Mouse (Mus musculus) embryo, embryonic 10.5 days (tissue): ENCODE measurements around the gene Gm572.
A peak's percentile ranks its signal among the peaks of the same experiment; 100 is the strongest.

Experiments
- DNase-seq: peaks from one replicate; pipeline ENCODE4 v3.0.0-alpha.2; 2015; ENCODE audit warnings: low spot score

The Gm572 gene

GRCm38 (mm10) chr4:148667006-148667755 lies 24.1 kb downstream of the Gm572 start:
- no peak for DNase-seq

DNA sequence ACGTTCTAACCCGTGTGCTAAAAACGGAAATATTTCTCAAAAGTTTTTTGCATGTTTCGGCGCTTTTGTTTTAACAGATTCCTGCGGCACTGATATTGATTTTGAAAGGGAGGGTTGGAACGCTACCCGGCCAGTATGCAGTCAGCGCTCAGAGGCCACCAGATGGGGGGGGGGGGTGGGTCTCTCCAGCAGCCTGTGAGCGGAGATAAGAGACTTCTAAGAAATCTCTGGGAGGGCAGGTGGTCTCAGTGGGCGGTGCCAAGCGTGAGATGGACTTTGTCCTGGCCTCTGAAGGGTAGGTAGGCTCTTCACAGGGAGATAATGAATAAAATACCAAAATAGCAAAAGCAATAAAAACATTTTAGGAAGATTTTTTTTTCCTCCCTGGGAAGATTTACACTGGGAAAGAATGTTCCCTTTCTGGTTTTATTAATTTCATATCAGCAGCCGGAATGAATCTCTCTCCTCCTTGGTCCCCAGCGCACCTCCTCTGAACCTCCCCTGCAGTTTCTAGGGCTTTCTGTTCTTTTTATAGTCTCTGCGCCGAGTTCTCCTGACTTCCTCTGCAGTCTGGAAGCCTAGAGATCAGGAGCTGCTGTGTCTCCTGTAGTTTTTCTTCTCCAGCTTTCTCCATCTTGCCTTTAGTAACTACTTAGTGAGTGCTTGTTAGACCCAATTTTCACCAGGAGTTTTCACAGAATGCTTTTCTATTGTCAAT lies 28.3 kb downstream of the Gm572 start:
- no peak for DNase-seq

GRCm38 (mm10) chr4:148675043-148675442 lies 31.9 kb downstream of the Gm572 start:
- no peak for DNase-seq

- DNase-seq = peak; percentile 81
Observed at GRCm38 (mm10) chr4:148676188-148676960, 33.3 kb downstream of the Gm572 start.

DNA sequence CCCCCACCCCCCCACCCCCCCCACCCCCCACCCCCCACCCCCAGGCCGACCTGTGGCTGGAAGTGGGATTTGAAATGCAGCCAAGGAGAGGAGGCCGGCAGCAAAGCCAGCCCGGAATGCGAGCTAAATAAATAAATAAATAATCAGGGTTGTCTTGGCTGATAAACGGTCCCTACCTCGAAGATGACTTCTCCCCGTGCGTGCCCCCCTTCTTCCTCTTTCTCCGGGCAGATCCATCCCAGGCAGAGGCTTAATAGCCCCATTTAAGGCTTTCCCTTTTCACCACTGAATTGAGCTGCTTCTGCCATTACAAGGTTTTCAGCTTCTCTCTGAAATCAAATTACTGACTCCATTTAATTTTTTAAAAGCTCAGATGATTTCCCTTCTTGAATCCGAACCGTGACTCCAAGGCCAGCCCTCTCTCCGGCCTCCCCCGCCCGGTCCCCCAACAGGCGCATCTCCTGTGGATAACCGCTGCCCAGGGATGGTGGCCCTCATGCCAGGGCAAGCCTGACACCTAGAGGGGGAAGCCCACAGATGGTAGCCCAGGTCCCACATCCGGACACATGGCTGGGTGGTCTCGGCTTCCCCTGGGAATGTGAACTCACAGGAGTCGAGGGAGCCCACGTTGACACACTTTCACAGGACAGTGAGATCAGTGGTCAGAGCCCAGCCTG lies 34.0 kb downstream of the Gm572 start:
- peak; percentile 44 for DNase-seq

DNA sequence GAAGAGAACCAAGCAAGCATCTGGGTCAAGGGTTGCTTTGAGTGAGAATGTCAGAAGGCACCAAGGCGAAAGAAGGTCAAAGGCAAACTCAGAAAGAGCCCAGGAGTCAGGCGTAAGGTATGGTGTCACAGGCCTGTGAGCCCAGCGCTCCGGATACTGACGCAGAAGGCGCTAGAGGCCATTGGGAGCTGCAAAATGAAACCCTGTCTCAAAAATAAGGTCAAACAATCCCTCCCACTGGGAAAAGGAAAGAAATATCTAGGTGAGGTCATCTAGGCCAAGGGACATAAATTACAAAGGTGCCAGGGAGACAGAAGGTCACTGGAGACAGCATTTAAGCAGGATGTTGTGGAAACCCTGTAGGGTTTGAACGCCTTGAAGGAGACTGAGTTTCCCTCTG lies 35.0 kb downstream of the Gm572 start:
- no peak for DNase-seq

GRCm38 (mm10) chr4:148680505-148681067 lies 37.5 kb downstream of the Gm572 start:
- DNase-seq = no peak

DNA sequence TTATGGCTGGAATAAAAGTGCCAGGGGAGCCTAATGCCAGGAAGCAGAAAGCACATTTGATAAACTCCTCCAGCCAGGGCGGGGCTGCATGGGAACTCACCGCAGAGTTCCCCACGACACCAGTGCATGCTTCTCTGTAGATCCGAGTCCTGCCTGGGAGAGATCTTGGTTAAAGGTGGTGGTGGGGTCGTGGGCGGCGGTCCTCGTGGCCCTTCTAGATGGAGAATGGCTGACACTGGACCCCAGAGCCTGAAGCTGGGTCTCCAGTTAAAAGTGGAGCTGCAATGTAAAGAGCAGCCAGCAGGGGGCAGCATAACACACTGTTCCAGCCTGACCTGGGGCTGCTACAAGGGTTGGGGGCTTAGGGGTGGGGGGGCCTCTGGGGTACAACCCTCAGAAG lies 38.3 kb downstream of the Gm572 start:
- peak; percentile 83 for DNase-seq

- no peak for DNase-seq
Observed at GRCm38 (mm10) chr4:148682961-148683360, 39.8 kb downstream of the Gm572 start.

DNA sequence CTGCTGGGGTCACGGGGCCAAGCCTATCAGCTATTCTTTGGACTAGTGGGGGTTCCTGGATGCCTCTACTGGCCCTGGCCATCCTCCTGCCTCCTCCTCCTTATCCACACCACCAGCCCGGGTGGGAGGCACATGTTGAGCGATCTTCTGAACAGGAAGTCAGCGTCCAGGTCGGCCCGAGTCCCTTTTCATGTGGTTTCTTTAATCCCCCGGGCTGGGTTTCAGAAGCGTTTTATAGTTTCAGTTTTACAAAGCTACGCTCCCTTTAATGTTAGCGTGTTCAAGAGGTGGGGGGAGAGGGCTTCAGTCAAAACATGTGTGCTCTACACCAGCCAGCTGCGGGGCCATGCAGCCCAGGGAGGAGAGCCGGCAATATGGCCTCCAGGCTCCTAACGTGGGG lies 40.4 kb downstream of the Gm572 start:
- no peak for DNase-seq

- no peak for DNase-seq
Observed at GRCm38 (mm10) chr4:148686491-148686941, 43.4 kb downstream of the Gm572 start.

DNA sequence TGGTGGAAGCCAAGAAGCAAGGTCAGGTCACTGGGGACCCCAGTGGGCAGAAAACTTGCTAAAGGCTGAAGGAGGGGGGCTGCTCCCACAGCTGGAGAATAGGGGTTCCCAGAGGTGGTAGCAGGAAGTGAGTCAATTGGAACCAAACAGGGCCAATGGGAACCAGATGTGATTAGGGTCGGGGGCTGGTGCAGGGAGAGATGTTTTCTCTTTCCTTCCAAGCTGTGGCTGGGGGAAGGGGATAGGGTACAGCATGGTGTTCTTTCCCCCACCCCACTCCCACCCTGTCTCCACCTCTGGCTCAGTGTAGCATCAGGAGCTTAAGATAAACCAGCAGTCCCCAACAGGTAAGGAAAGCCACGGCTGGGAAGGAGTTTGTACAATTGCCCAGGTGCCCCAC lies 45.0 kb downstream of the Gm572 start:
- peak; percentile 60 for DNase-seq

DNA sequence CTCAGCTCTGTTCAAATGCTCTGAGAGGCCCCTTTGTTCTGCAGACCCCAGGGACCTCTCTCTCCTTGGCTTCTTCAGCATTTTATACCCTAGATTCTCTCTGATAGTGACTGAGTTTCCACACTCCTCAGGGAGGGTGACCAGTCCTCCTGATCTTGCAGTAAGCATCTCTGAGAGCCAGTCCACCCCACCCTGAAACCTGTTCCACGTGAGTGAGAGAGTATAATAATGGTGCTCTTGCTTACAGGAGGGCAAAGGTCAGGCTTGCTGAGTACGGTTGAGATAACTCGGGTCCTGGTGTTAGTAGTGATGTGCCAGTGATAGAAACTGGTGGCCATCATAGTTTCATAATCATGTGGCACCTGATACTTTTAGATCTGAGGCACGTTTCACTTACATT lies 48.1 kb downstream of the Gm572 start:
- no peak for DNase-seq

GRCm38 (mm10) chr4:148693417-148693959 lies 50.4 kb downstream of the Gm572 start:
- no peak for DNase-seq

GRCm38 (mm10) chr4:148704756-148705155 lies 61.6 kb downstream of the Gm572 start:
- DNase-seq = peak; percentile 73

- peak; percentile 67 for DNase-seq
Observed at GRCm38 (mm10) chr4:148708836-148709235, 65.7 kb downstream of the Gm572 start.

GRCm38 (mm10) chr4:148710446-148710845 lies 67.3 kb downstream of the Gm572 start:
- DNase-seq = no peak

- peak; percentile 77 for DNase-seq
Observed at GRCm38 (mm10) chr4:148711323-148711722, 68.2 kb downstream of the Gm572 start.

DNA sequence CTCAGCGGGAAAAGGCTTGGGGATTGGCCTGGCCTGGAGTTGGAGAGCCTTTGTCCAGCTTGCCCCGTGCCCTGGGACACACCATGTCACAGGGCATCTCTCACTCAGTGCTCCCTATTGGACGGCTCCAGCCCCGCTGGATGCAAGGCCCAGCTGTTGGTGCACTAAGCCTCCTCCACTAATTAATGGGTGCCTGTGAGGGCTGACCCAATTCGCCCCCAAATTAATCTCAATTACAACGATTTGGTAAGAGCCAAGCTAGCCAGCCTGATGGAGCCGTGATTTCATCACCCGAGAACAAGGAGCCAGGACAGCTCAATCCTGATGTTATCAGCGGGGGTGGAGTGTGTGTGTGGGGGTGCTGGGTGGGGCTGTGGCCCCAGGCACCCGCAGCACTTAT lies 69.5 kb downstream of the Gm572 start:
- DNase-seq = no peak

- no peak for DNase-seq
Observed at GRCm38 (mm10) chr4:148714064-148714463, 70.9 kb downstream of the Gm572 start.

- DNase-seq = no peak
Observed at GRCm38 (mm10) chr4:148714739-148715138, 71.6 kb downstream of the Gm572 start.
